Mouse (Mus musculus) brain, adult 2 months (tissue): Measurements from ENCODE around the gene Slc9a9.

Experiments
- DNase-seq: peaks from one replicate; pipeline ENCODE4 v3.0.0; 2011; ENCODE audit warnings: low read depth, low spot score

Slc9a9 gene

GRCm38 (mm10) chr9:94682260-94682659, 12.6 kb downstream of the Slc9a9 start:
- DNase-seq: no peak

GRCm38 (mm10) chr9:94685640-94686039, 15.9 kb downstream of the Slc9a9 start:
- peak; percentile 52 for DNase-seq

- DNase-seq: no peak
Measured at GRCm38 (mm10) chr9:94686380-94686779, 16.7 kb downstream of the Slc9a9 start.

- DNase-seq: no peak
Measured at GRCm38 (mm10) chr9:94687203-94687859, 17.6 kb downstream of the Slc9a9 start.

- DNase-seq: no peak
Measured at GRCm38 (mm10) chr9:94691311-94692087, 21.8 kb downstream of the Slc9a9 start.

- DNase-seq: no peak
Measured at GRCm38 (mm10) chr9:94692122-94692521, 22.4 kb downstream of the Slc9a9 start.

GRCm38 (mm10) chr9:94694243-94694642, 24.5 kb downstream of the Slc9a9 start:
- no peak for DNase-seq

GRCm38 (mm10) chr9:94694983-94695382, 25.3 kb downstream of the Slc9a9 start:
- DNase-seq: no peak

GRCm38 (mm10) chr9:94696539-94697079, 26.9 kb downstream of the Slc9a9 start:
- DNase-seq: peak; percentile 36

GRCm38 (mm10) chr9:94698175-94698574, 28.5 kb downstream of the Slc9a9 start:
- DNase-seq: no peak

- peak; percentile 83 for DNase-seq
Measured at GRCm38 (mm10) chr9:94700549-94700948, 30.8 kb downstream of the Slc9a9 start.

- DNase-seq: peak; percentile 47
Measured at GRCm38 (mm10) chr9:94701193-94701869, 31.6 kb downstream of the Slc9a9 start.

- peak; percentile 85 for DNase-seq
Measured at GRCm38 (mm10) chr9:94701965-94702634, 32.4 kb downstream of the Slc9a9 start.

- peak; percentile 76 for DNase-seq
Measured at GRCm38 (mm10) chr9:94704986-94705757, 35.5 kb downstream of the Slc9a9 start.

GRCm38 (mm10) chr9:94705758-94706026, 36.0 kb downstream of the Slc9a9 start:
- DNase-seq: peak; percentile 77

- no peak for DNase-seq
Measured at GRCm38 (mm10) chr9:94712084-94712483, 42.4 kb downstream of the Slc9a9 start.

GRCm38 (mm10) chr9:94716695-94717094, 47.0 kb downstream of the Slc9a9 start:
- DNase-seq: no peak

GRCm38 (mm10) chr9:94723631-94724030, 53.9 kb downstream of the Slc9a9 start:
- DNase-seq: no peak

GRCm38 (mm10) chr9:94725121-94725520, 55.4 kb downstream of the Slc9a9 start:
- peak; percentile 72 for DNase-seq

GRCm38 (mm10) chr9:94727457-94727856, 57.7 kb downstream of the Slc9a9 start:
- peak; percentile 71 for DNase-seq

GRCm38 (mm10) chr9:94730396-94730795, 60.7 kb downstream of the Slc9a9 start:
- DNase-seq: peak; percentile 52
